Mouse (Mus musculus) thymus, adult 2 months (tissue): ENCODE results near the gene Tcf21. TPM values are rescaled to one million over a fixed set of nuclear protein-coding genes. Genes with fewer than 3 reads are reported as not detected.

Source experiments
- DNase-seq: peaks from one replicate; pipeline ENCODE4 v3.0.0; 2021
- H3K27ac ChIP-seq: fragments of 200-500 bp; 2 replicates; pipeline ENCODE4 v1.5.1; 2012; ENCODE audit warnings: low read length, control low read depth; ENCODE audit not compliant: control insufficient read depth, insufficient read depth
- H3K27me3 ChIP-seq: fragments of 200-500 bp; 2 replicates; pipeline ENCODE4 v1.6.1; 2012; ENCODE audit warnings: mild to moderate bottlenecking, low read length, moderate library complexity, mixed read lengths; ENCODE audit not compliant: control insufficient read depth, insufficient read depth
- H3K36me3 ChIP-seq: fragments of 200-500 bp; 2 replicates; pipeline ENCODE4 v1.6.1; 2012; ENCODE audit warnings: mild to moderate bottlenecking, low read length, moderate library complexity; ENCODE audit not compliant: control insufficient read depth, insufficient read depth
- H3K4me1 ChIP-seq: fragments of 200-500 bp; replicated peaks from 2 replicates; pipeline ENCODE4 v1.6.1; 2012; ENCODE audit warnings: low read length; ENCODE audit not compliant: control insufficient read depth, insufficient read depth
- H3K4me3 ChIP-seq: fragments of 200-500 bp; 2 replicates; pipeline ENCODE4 v1.5.1; 2012; ENCODE audit warnings: mild to moderate bottlenecking, low read length, control low read depth, moderate library complexity; ENCODE audit not compliant: control insufficient read depth, insufficient read depth
- CTCF ChIP-seq: fragments of 200-500 bp; IDR thresholded peaks from 2 replicates; pipeline ENCODE4 v1.5.1; 2012; ENCODE audit warnings: mild to moderate bottlenecking, control low read depth, low read length, moderate library complexity, borderline replicate concordance; ENCODE audit not compliant: control insufficient read depth, poor library complexity, insufficient read depth; ENCODE audit errors: extremely low read depth
- POLR2A ChIP-seq: fragments of 200-500 bp; IDR thresholded peaks from 2 replicates; pipeline ENCODE4 v1.6.1; 2012; ENCODE audit warnings: mild to moderate bottlenecking, low read length, control low read depth, moderate library complexity; ENCODE audit not compliant: control insufficient read depth, poor library complexity, insufficient read depth; ENCODE audit errors: extremely low read depth
- WGBS: fragments of 180-500 bp; shearing (Covaris S2); methylation state at CpG from one replicate; pipeline ENCODE4 v1.1.7; 2018; 5-methylcytosine and 5-hydroxymethylcytosine counted together
- polyA plus RNA-seq: library from polyadenylated mRNA; depleted of rRNA; stranded (reverse); fragments of >200 nt; gene quantifications from 2 replicates; pipeline ENCODE4 v1.2.3, GENCODE M21; 2012; rRNA removed

Gene Tcf21
- polyA plus RNA-seq, 1 experiment = 2.4 TPM

DNA sequence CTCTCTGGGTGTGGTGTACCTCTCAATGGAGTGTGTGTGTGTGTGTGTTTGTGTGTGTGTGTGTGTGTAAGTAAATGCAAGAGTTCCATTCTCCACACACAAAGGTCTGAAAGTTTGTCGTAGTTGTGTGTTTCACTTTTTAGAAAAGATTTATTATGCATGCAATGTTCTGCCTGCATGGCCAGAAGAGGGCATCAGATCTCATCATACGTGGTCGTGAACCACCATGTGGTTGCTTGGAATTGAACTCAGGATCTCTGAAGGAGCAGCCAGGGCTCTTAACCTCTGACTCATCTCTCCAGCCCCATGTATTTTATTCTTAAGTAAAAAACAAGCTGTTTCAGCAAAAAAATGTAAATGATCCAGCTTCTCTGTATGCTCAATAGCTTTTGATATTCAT lies 37.3 kb downstream of the Tcf21 start:
- H3K27me3 ChIP-seq = no peaks in the 10 kb centered on the region
- DNase-seq = no peak
- H3K36me3 ChIP-seq = no peaks in the 10 kb centered on the region
- no peaks in the 10 kb centered on the region for H3K4me1 ChIP-seq
- no peak overlapping the region for H3K4me3 ChIP-seq
- H3K27ac ChIP-seq = no peak overlapping the region
- WGBS = 30% methylated on average over 3 of the region's 3 CpGs
- no peak for TF ChIP-seq CTCF
- TF ChIP-seq POLR2A = no peak

DNA sequence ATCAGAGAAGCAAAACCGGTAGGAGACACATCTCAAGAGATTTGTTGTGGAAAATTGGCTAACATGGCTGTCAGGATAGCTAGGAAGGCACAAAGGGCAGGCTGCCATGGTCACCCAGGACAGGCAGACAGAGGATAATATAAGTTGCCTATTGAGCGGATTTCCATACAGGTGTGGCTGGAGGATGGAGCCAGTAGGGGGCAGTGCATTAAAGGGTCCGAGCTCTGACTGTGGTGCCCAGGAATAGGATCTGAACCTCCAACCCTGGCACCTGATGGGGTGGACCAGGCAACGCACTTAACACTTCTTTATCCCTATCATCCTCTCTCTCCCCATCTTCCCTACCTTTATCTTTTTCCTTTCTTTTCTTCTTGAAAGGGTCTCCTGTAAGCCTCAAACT lies 38.5 kb downstream of the Tcf21 start:
- TF ChIP-seq CTCF (no peak), POLR2A (no peak)

DNA sequence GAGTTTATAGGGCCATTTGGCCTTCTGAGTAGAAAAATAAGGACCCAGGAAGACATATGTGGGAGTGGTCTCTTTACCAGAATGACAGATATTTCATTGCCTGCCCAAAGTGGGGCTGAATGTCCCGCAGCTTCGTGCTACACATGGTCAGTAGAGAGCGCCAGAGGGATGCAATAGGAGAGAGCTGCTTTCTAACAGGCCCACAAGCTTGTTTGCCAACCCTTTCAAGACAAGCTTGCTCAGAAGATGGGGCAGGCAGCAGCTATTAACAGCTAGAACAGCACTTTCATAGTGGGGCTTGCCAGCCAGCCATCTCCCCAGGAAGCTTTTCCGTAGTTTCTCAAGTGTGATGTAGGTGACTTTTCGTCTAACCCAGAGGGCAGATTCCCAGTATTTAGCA lies 42.0 kb downstream of the Tcf21 start:
- no peaks in the 10 kb centered on the region for H3K4me1 ChIP-seq
- H3K27ac ChIP-seq = no peak overlapping the region
- H3K36me3 ChIP-seq = no peaks in the 10 kb centered on the region
- H3K27me3 ChIP-seq = no peaks in the 10 kb centered on the region
- no peak overlapping the region for H3K4me3 ChIP-seq
- WGBS = 21% methylated on average over 5 of the region's 5 CpGs
- no peak for TF ChIP-seq CTCF
- TF ChIP-seq POLR2A = no peak
- DNase-seq = no peak

More for the DNA sequence above, 38.5 kb downstream of the Tcf21 start:
- no peaks in the 10 kb centered on the region for H3K36me3 ChIP-seq
- H3K4me3 ChIP-seq = no peak overlapping the region
- H3K27me3 ChIP-seq = no peaks in the 10 kb centered on the region
- no peak overlapping the region for H3K27ac ChIP-seq
- peak; percentile 17 for DNase-seq
- WGBS = 35% methylated on average over 4 of the region's 4 CpGs
- H3K4me1 ChIP-seq = no peaks in the 10 kb centered on the region

DNA sequence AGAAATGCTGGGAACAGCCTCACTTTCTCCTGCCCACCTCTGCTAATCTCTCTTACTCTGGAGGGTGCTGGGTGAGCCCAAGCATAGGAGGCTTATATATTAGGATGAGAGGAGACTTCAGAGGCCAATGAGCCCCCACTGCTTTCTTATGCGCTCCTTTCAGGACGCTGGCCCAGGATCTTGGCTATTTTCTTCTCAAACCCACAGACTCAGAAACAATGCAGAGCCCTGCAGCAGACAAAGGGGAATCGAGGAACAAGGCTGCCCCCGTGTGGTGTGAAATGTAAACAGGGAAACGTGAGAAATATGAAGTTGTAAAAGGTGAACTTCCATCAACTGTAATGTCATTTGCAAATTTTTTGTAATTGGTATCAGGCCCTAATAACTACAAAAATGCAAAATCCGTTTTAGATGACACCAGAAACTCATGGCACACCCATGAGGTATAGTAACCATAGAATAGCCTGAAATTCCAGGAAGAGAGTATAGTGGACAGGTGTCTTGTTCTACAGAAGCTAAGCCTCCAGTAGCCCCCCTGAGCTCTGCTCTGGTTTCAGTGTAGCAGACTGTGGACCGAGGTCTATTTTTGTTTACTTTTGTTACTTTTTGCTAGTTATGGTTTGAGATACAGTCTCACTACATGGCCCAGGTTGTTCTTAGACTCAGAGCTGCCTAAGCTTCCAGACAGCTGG lies 43.8 kb downstream of the Tcf21 start:
- no peaks in the 10 kb centered on the region for H3K27me3 ChIP-seq
- H3K27ac ChIP-seq = no peak overlapping the region
- WGBS = 18% methylated on average over 7 of the region's 7 CpGs
- H3K4me3 ChIP-seq = no peak overlapping the region
- no peaks in the 10 kb centered on the region for H3K4me1 ChIP-seq
- no peaks in the 10 kb centered on the region for H3K36me3 ChIP-seq
- DNase-seq = no peak
- no peak for TF ChIP-seq CTCF
- no peak for TF ChIP-seq POLR2A

DNA sequence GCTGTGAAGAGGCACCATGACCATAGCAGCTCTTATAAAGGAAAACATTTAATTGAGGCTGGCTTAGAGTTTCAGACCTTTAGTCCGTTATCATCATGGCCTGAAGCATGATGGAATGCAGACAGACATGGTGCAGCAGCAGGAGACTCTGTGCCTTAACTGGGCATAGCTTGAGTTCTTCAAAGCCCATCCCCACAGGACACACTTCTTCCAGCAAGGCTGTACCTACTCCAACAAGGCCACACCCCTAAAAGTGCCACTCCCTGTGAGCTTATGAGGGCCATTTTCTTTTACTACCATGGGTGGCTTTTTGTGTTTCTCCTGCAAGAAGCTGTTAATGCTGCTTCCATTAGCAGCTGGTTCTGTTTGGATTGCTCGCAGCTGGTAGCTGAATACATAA lies 44.5 kb downstream of the Tcf21 start:
- H3K4me3 ChIP-seq = no peak overlapping the region
- TF ChIP-seq CTCF (no peak), POLR2A (no peak)
- 95% methylated on average over 2 of the region's 2 CpGs for WGBS
- no peak for DNase-seq
- no peaks in the 10 kb centered on the region for H3K27me3 ChIP-seq
- no peak overlapping the region for H3K27ac ChIP-seq
- no peaks in the 10 kb centered on the region for H3K4me1 ChIP-seq
- H3K36me3 ChIP-seq = no peaks in the 10 kb centered on the region

DNA sequence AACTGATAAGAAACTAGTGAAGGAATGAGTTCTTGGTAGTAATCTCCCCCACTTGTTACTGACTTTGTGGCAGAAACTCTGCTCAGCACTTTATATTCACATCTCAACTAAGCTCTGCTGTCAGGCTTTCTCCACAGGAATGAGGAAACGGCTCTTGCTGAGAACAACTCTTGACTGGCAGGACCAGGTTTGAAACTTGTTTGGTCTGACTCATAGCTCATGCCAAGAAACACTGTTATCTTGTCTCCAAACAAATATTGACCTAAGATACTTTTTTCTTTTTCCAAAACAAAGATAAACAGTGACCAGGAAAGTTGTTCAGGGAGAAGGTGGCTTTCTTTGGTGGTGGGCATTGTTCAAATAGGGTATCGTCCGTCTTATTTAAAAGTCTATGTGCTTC lies 45.3 kb downstream of the Tcf21 start:
- DNase-seq = no peak
- no peak overlapping the region for H3K4me3 ChIP-seq
- H3K36me3 ChIP-seq = no peaks in the 10 kb centered on the region
- no peak overlapping the region for H3K27ac ChIP-seq
- H3K27me3 ChIP-seq = no peaks in the 10 kb centered on the region
- H3K4me1 ChIP-seq = no peaks in the 10 kb centered on the region
- WGBS = 83% methylated on average over 3 of the region's 3 CpGs
- TF ChIP-seq CTCF = no peak
- no peak for TF ChIP-seq POLR2A

Other genes starting within 250 kb of the Tcf21 start
- gene Slc2a12, start 175.2 kb downstream of the Tcf21 start, polyA plus RNA-seq = 0.60 and 0.88 TPM in 2 replicates
- 53.6 and 67.3 TPM in 2 replicates for gene Tbpl1, start 88.2 kb downstream of the Tcf21 start, polyA plus RNA-seq